Mouse (Mus musculus) macrophage (primary cell): ENCODE measurements around the gene Sh3bp5. TPM values are rescaled to one million over a fixed set of nuclear protein-coding genes. Genes with fewer than 3 reads are reported as not detected.
A peak's percentile ranks its signal among the peaks of the same experiment; 100 is the strongest.

ENCODE experiments used
- H3K27ac ChIP-seq: fragments of 350-480 bp; formaldehyde crosslinking; 2 replicates; pipeline ENCODE4 v1.9.0; 2021
- H3K36me3 ChIP-seq: fragments of 350-480 bp; formaldehyde crosslinking; 2 replicates; pipeline ENCODE4 v1.9.0; 2021; ENCODE audit errors: inconsistent target
- H3K4me3 ChIP-seq: fragments of 350-480 bp; formaldehyde crosslinking; 2 replicates; pipeline ENCODE4 v1.9.0; 2021; ENCODE audit errors: inconsistent target
- H3K79me2 ChIP-seq: fragments of 350-480 bp; formaldehyde crosslinking; 2 replicates; pipeline ENCODE4 v1.9.0; 2021; ENCODE audit errors: inconsistent target
- WGBS: methylation state at CpG from one replicate; pipeline ENCODE4 v1.1.7; 2026; ENCODE audit warnings: inconsistent platforms; ENCODE audit not compliant: missing documents; 5-methylcytosine and 5-hydroxymethylcytosine counted together
- polyA plus RNA-seq: library from polyadenylated mRNA; stranded (reverse); fragments of 250-400 nt; gene quantifications from 3 replicates; pipeline ENCODE4 v1.2.4, GENCODE M21; 2018; ENCODE audit warnings: inconsistent platforms

Gene Sh3bp5
- polyA plus RNA-seq, 1 experiment from 2014 or later: 150 TPM

- Histone ChIP-seq H3K27ac (peak overlapping the region; percentile 52), H3K4me3 (no peak overlapping the region), H3K79me2 (peaks cover 84% of the 10 kb centered on the region), H3K36me3 (peaks cover 13% of the 10 kb centered on the region; the same call in 1 of the 2 replicates)
- WGBS: 49% methylated on average over 11 of the region's 13 CpGs
Observed at GRCm38 (mm10) chr14:31385977-31386697, 49.7 kb downstream of the Sh3bp5 start.

- peaks cover 84% of the 10 kb centered on the region for H3K79me2 ChIP-seq
- H3K36me3 ChIP-seq: peaks cover 13% of the 10 kb centered on the region; the same call in 1 of the 2 replicates
- H3K27ac ChIP-seq: peak overlapping the region; percentile 52
- no peak overlapping the region for H3K4me3 ChIP-seq
- WGBS: 94% methylated on average over 4 of the region's 5 CpGs
Observed at GRCm38 (mm10) chr14:31385406-31385805, 50.5 kb downstream of the Sh3bp5 start.

GRCm38 (mm10) chr14:31384366-31385323 is 51.2 kb downstream of the Sh3bp5 start:
- Histone ChIP-seq H3K36me3 (peaks cover 13% of the 10 kb centered on the region; the same call in 1 of the 2 replicates), H3K4me3 (no peak overlapping the region), H3K27ac (peak overlapping the region; percentile 52; the same call in 1 of the 2 replicates), H3K79me2 (peaks cover 81% of the 10 kb centered on the region)
- 84% methylated on average over 13 of the region's 13 CpGs for WGBS

- Histone ChIP-seq H3K4me3 (no peak overlapping the region), H3K36me3 (peaks cover 20% of the 10 kb centered on the region), H3K79me2 (peaks cover 81% of the 10 kb centered on the region), H3K27ac (no peak overlapping the region)
- 92% methylated on average over 11 of the region's 11 CpGs for WGBS
Observed at GRCm38 (mm10) chr14:31383470-31384050, 52.3 kb downstream of the Sh3bp5 start.

- 94% methylated on average over 8 of the region's 8 CpGs for WGBS
- H3K36me3 ChIP-seq: peaks cover 30% of the 10 kb centered on the region
Observed at GRCm38 (mm10) chr14:31382276-31382675, 53.6 kb downstream of the Sh3bp5 start.

GRCm38 (mm10) chr14:31376331-31376730 is 59.5 kb downstream of the Sh3bp5 start:
- Histone ChIP-seq H3K79me2 (peaks cover 28% of the 10 kb centered on the region; the same call in 1 of the 2 replicates), H3K27ac (peak overlapping the region; percentile 75), H3K4me3 (no peak overlapping the region), H3K36me3 (peaks cover 45% of the 10 kb centered on the region)
- WGBS: 37% methylated on average over 3 of the region's 3 CpGs

More at GRCm38 (mm10) chr14:31382276-31382675, 53.6 kb downstream of the Sh3bp5 start:
- H3K79me2 ChIP-seq: peaks cover 74% of the 10 kb centered on the region
- H3K27ac ChIP-seq: no peak overlapping the region
- no peak overlapping the region for H3K4me3 ChIP-seq

- Histone ChIP-seq H3K27ac (peak overlapping the region; percentile 75), H3K36me3 (peaks cover 57% of the 10 kb centered on the region), H3K4me3 (no peak overlapping the region), H3K79me2 (peaks cover 12% of the 10 kb centered on the region; the same call in 1 of the 2 replicates)
- WGBS: 79% methylated on average over 6 of the region's 6 CpGs
Observed at GRCm38 (mm10) chr14:31374390-31374789, 61.5 kb downstream of the Sh3bp5 start.

GRCm38 (mm10) chr14:31369377-31369776 is 66.5 kb downstream of the Sh3bp5 start:
- peaks cover 46% of the 10 kb centered on the region for H3K36me3 ChIP-seq

GRCm38 (mm10) chr14:31367951-31368350 is 67.9 kb downstream of the Sh3bp5 start:
- H3K79me2 ChIP-seq: no peaks in the 10 kb centered on the region
- H3K36me3 ChIP-seq: peaks cover 58% of the 10 kb centered on the region
- no peak overlapping the region for H3K4me3 ChIP-seq
- 93% methylated on average over 7 of the region's 7 CpGs for WGBS
- H3K27ac ChIP-seq: no peak overlapping the region

More at GRCm38 (mm10) chr14:31369377-31369776, 66.5 kb downstream of the Sh3bp5 start:
- H3K4me3 ChIP-seq: no peak overlapping the region
- WGBS: 92% methylated on average over 3 of the region's 3 CpGs
- H3K27ac ChIP-seq: no peak overlapping the region
- H3K79me2 ChIP-seq: no peaks in the 10 kb centered on the region

- Histone ChIP-seq H3K4me3 (no peak overlapping the region), H3K36me3 (peaks cover 56% of the 10 kb centered on the region), H3K79me2 (no peaks in the 10 kb centered on the region), H3K27ac (no peak overlapping the region)
Observed at GRCm38 (mm10) chr14:31365350-31365749, 70.5 kb downstream of the Sh3bp5 start.

GRCm38 (mm10) chr14:31364589-31364988 is 71.3 kb downstream of the Sh3bp5 start:
- Histone ChIP-seq H3K27ac (no peak overlapping the region), H3K36me3 (peaks cover 62% of the 10 kb centered on the region), H3K79me2 (no peaks in the 10 kb centered on the region), H3K4me3 (no peak overlapping the region)
- WGBS: 94% methylated on average over 4 of the region's 4 CpGs

GRCm38 (mm10) chr14:31362236-31362635 is 73.6 kb downstream of the Sh3bp5 start:
- WGBS: 93% methylated on average over 2 of the region's 2 CpGs
- H3K36me3 ChIP-seq: peaks cover 69% of the 10 kb centered on the region
- H3K27ac ChIP-seq: no peak overlapping the region
- H3K79me2 ChIP-seq: no peaks in the 10 kb centered on the region
- H3K4me3 ChIP-seq: no peak overlapping the region

GRCm38 (mm10) chr14:31345367-31345766 is 90.5 kb downstream of the Sh3bp5 start:
- Histone ChIP-seq H3K27ac (no peak overlapping the region), H3K36me3 (peaks cover 45% of the 10 kb centered on the region), H3K79me2 (peaks cover 33% of the 10 kb centered on the region), H3K4me3 (no peak overlapping the region)
- 95% methylated on average over 1 of the region's 1 CpGs for whole genome bisulfite sequencing

- Histone ChIP-seq H3K27ac (no peak overlapping the region), H3K79me2 (peaks cover 54% of the 10 kb centered on the region), H3K4me3 (no peak overlapping the region), H3K36me3 (peaks cover 26% of the 10 kb centered on the region)
- WGBS: 96% methylated on average over 8 of the region's 8 CpGs
Observed at GRCm38 (mm10) chr14:31343241-31343640, 92.6 kb downstream of the Sh3bp5 start.
